Mouse (Mus musculus) limb, embryonic 10.5 days (tissue): ENCODE measurements around the gene 4931422A03Rik. TPM values are rescaled to one million over a fixed set of nuclear protein-coding genes. Genes with fewer than 3 reads are reported as not detected.
"Not testable (repeated sequence)": the region's sequence is repeated elsewhere in the genome, so short reads cannot be mapped to it uniquely, and the experiment has no call there.

Experiments
- DNase-seq: peaks from one replicate; pipeline ENCODE4 v3.0.0-alpha.2; 2017; ENCODE audit warnings: low spot score
- H3K27ac ChIP-seq: fragments of 300-500 bp; sonication (generic); 2 replicates; pipeline ENCODE4 v1.5.1; 2016; ENCODE audit warnings: mild to moderate bottlenecking
- H3K27me3 ChIP-seq: fragments of 300-500 bp; sonication (generic); 2 replicates; pipeline ENCODE4 v1.6.1; 2016; ENCODE audit warnings: low read depth, mild to moderate bottlenecking; ENCODE audit not compliant: poor library complexity, severe bottlenecking
- H3K36me3 ChIP-seq: fragments of 300-500 bp; sonication (generic); 2 replicates; pipeline ENCODE4 v1.6.1; 2016; ENCODE audit warnings: mild to moderate bottlenecking, moderate library complexity
- H3K4me1 ChIP-seq: fragments of 300-500 bp; sonication (generic); 2 replicates; pipeline ENCODE4 v1.6.1; 2016
- H3K4me3 ChIP-seq: fragments of 300-500 bp; sonication (generic); 2 replicates; pipeline ENCODE4 v1.5.1; 2016; ENCODE audit warnings: mild to moderate bottlenecking, moderate library complexity
- H3K9me3 ChIP-seq: fragments of 300-500 bp; sonication (generic); replicated peaks from 2 replicates; pipeline ENCODE4 v1.6.1; 2016; ENCODE audit warnings: mild to moderate bottlenecking
- WGBS: fragments of 180-500 bp; shearing (Covaris S2); methylation state at CpG from one replicate; pipeline ENCODE4 v1.1.7; 2016; 5-methylcytosine and 5-hydroxymethylcytosine counted together
- polyA plus RNA-seq: library from polyadenylated mRNA; unstranded; fragments of >200 nt; fragmentation: Nextera tagmentation; extraction: Ambion mirVana; gene quantifications from 2 replicates; pipeline ENCODE4 v1.2.1, GENCODE M21; 2016

4931422A03Rik gene
- polyA plus RNA-seq, 1 experiment from 2014 or later, result 3.4 TPM

- H3K36me3 ChIP-seq, result no peaks in the 10 kb centered on the region
- 37% methylated on average over 16 of the region's 16 CpGs for WGBS
- no peak overlapping the region for H3K27ac ChIP-seq
- peaks cover 11% of the 10 kb centered on the region for H3K27me3 ChIP-seq
- no peaks in the 10 kb centered on the region for H3K4me1 ChIP-seq
- peak; percentile 57 for DNase-seq
- H3K4me3 ChIP-seq, result no peak overlapping the region
- no peaks in the 10 kb centered on the region for H3K9me3 ChIP-seq
These were observed 25.3 kb downstream of the 4931422A03Rik start for GRCm38 (mm10) chr2:104002711-104003413.

GRCm38 (mm10) chr2:104001861-104002260 is 26.3 kb downstream of the 4931422A03Rik start:
- Histone ChIP-seq H3K36me3 (no peaks in the 10 kb centered on the region), H3K27me3 (peaks cover 11% of the 10 kb centered on the region), H3K4me1 (no peaks in the 10 kb centered on the region), H3K27ac (no peak overlapping the region), H3K9me3 (no peaks in the 10 kb centered on the region), H3K4me3 (no peak overlapping the region)
- no peak for DNase-seq
- 86% methylated on average over 4 of the region's 4 CpGs for WGBS

- H3K4me3 ChIP-seq, result no peak overlapping the region
- peaks cover 11% of the 10 kb centered on the region for H3K27me3 ChIP-seq
- DNase-seq, result no peak
- WGBS, result 32% methylated on average over 2 of the region's 2 CpGs
- no peak overlapping the region for H3K27ac ChIP-seq
- no peaks in the 10 kb centered on the region for H3K36me3 ChIP-seq
- no peaks in the 10 kb centered on the region for H3K9me3 ChIP-seq
- no peaks in the 10 kb centered on the region for H3K4me1 ChIP-seq
These were observed 27.1 kb downstream of the 4931422A03Rik start for GRCm38 (mm10) chr2:104001076-104001475.

GRCm38 (mm10) chr2:103992618-103993332 is 35.4 kb downstream of the 4931422A03Rik start:
- no peak overlapping the region for H3K4me3 ChIP-seq
- H3K27me3 ChIP-seq, result peaks cover 23% of the 10 kb centered on the region; the same call in 1 of the 2 replicates
- no peak overlapping the region for H3K27ac ChIP-seq
- 33% methylated on average over 17 of the region's 17 CpGs for WGBS
- H3K36me3 ChIP-seq, result no peaks in the 10 kb centered on the region
- peaks cover 9% of the 10 kb centered on the region for H3K4me1 ChIP-seq
- H3K9me3 ChIP-seq, result no peaks in the 10 kb centered on the region
- peak; percentile 28 for DNase-seq

- no peak overlapping the region for H3K4me3 ChIP-seq
- peaks cover 23% of the 10 kb centered on the region; the same call in 1 of the 2 replicates for H3K27me3 ChIP-seq
- no peak overlapping the region for H3K27ac ChIP-seq
- WGBS, result 76% methylated on average over 9 of the region's 9 CpGs
- H3K4me1 ChIP-seq, result peaks cover 9% of the 10 kb centered on the region
- DNase-seq, result no peak
- H3K9me3 ChIP-seq, result no peaks in the 10 kb centered on the region
- H3K36me3 ChIP-seq, result no peaks in the 10 kb centered on the region
These were observed 36.0 kb downstream of the 4931422A03Rik start for GRCm38 (mm10) chr2:103992162-103992561.

GRCm38 (mm10) chr2:103991303-103991702 is 36.9 kb downstream of the 4931422A03Rik start:
- Histone ChIP-seq H3K36me3 (no peaks in the 10 kb centered on the region), H3K9me3 (no peaks in the 10 kb centered on the region), H3K4me3 (no peak overlapping the region), H3K27ac (no peak overlapping the region), H3K4me1 (peaks cover 9% of the 10 kb centered on the region), H3K27me3 (peaks cover 23% of the 10 kb centered on the region; the same call in 1 of the 2 replicates)
- DNase-seq, result no peak

- DNase-seq, result no peak
- 89% methylated on average over 6 of the region's 6 CpGs for WGBS
- H3K27me3 ChIP-seq, result peaks cover 23% of the 10 kb centered on the region; the same call in 1 of the 2 replicates
- H3K4me3 ChIP-seq, result no peak overlapping the region
- H3K27ac ChIP-seq, result no peak overlapping the region
- no peaks in the 10 kb centered on the region for H3K36me3 ChIP-seq
- peaks cover 10% of the 10 kb centered on the region for H3K4me1 ChIP-seq
- no peaks in the 10 kb centered on the region for H3K9me3 ChIP-seq
These were observed 38.4 kb downstream of the 4931422A03Rik start for GRCm38 (mm10) chr2:103989724-103990123.

GRCm38 (mm10) chr2:103987595-103987994 is 40.6 kb downstream of the 4931422A03Rik start:
- H3K4me3 ChIP-seq, H3K27ac ChIP-seq, H3K36me3 ChIP-seq, H3K27me3 ChIP-seq, DNase-seq, H3K9me3 ChIP-seq, H3K4me1 ChIP-seq: not testable (repeated sequence)
- 82% methylated on average over 8 of the region's 8 CpGs for WGBS

GRCm38 (mm10) chr2:103983146-103983545 is 45.0 kb downstream of the 4931422A03Rik start:
- Histone ChIP-seq H3K36me3 (peaks cover 7% of the 10 kb centered on the region; the same call in 1 of the 2 replicates), H3K27ac (no peak overlapping the region), H3K27me3 (peaks cover 5% of the 10 kb centered on the region; the same call in 1 of the 2 replicates), H3K4me1 (peaks cover 26% of the 10 kb centered on the region), H3K9me3 (no peaks in the 10 kb centered on the region), H3K4me3 (no peak overlapping the region)
- DNase-seq, result no peak
- WGBS, result 92% methylated on average over 10 of the region's 10 CpGs

- peaks cover 5% of the 10 kb centered on the region; the same call in 1 of the 2 replicates for H3K27me3 ChIP-seq
- peak; percentile 89 for DNase-seq
These were observed 45.9 kb downstream of the 4931422A03Rik start for GRCm38 (mm10) chr2:103982250-103982649.

GRCm38 (mm10) chr2:103977716-103978115 is 50.4 kb downstream of the 4931422A03Rik start:
- DNase-seq, result no peak
- H3K27ac ChIP-seq, result no peak overlapping the region
- H3K4me3 ChIP-seq, result no peak overlapping the region
- H3K4me1 ChIP-seq, result peaks cover 25% of the 10 kb centered on the region
- H3K36me3 ChIP-seq, result peaks cover 17% of the 10 kb centered on the region
- 60% methylated on average over 9 of the region's 9 CpGs for WGBS
- peaks cover 38% of the 10 kb centered on the region for H3K27me3 ChIP-seq
- H3K9me3 ChIP-seq, result no peaks in the 10 kb centered on the region

More at GRCm38 (mm10) chr2:103982250-103982649, 45.9 kb downstream of the 4931422A03Rik start:
- Histone ChIP-seq H3K4me1 (peaks cover 30% of the 10 kb centered on the region), H3K9me3 (no peaks in the 10 kb centered on the region), H3K27ac (no peak overlapping the region), H3K36me3 (peaks cover 7% of the 10 kb centered on the region; the same call in 1 of the 2 replicates), H3K4me3 (no peak overlapping the region)
- WGBS, result 15% methylated on average over 5 of the region's 5 CpGs

GRCm38 (mm10) chr2:103977216-103977615 is 50.9 kb downstream of the 4931422A03Rik start:
- H3K36me3 ChIP-seq, result peaks cover 17% of the 10 kb centered on the region
- H3K27me3 ChIP-seq, result peaks cover 43% of the 10 kb centered on the region
- no peak overlapping the region for H3K27ac ChIP-seq
- DNase-seq, result no peak
- H3K9me3 ChIP-seq, result no peaks in the 10 kb centered on the region
- no peak overlapping the region for H3K4me3 ChIP-seq
- 80% methylated on average over 8 of the region's 8 CpGs for WGBS
- peaks cover 25% of the 10 kb centered on the region for H3K4me1 ChIP-seq

- H3K27me3 ChIP-seq, result peaks cover 56% of the 10 kb centered on the region
- peaks cover 16% of the 10 kb centered on the region for H3K36me3 ChIP-seq
- H3K27ac ChIP-seq, result no peak overlapping the region
- peaks cover 39% of the 10 kb centered on the region for H3K4me1 ChIP-seq
- H3K4me3 ChIP-seq, result no peak overlapping the region
- DNase-seq, result no peak
- no peaks in the 10 kb centered on the region for H3K9me3 ChIP-seq
- 86% methylated on average over 7 of the region's 7 CpGs for WGBS
These were observed 52.3 kb downstream of the 4931422A03Rik start for GRCm38 (mm10) chr2:103975904-103976303.
